Mouse (Mus musculus) limb, embryonic 12.5 days (tissue): ENCODE measurements at regions not wholly inside any gene's neighbourhood (a gene's known extent, or its start where the extent isn't known, plus 50 kb on each side); places are given as distances from the start of the nearest gene placed in this dataset.
A peak's percentile ranks its signal among the peaks of the same experiment; 100 is the strongest.

Experiments used
- ATAC-seq: fragments of 200-750 bp; cut with Nextera tagmentation; 2 replicates; pipeline ENCODE4 v1.8.0; 2017; ENCODE audit warnings: low read depth, moderate TSS enrichment; ENCODE audit not compliant: insufficient number of reproducible peaks, insufficient read depth, low FRiP score, low TSS enrichment
- H3K27ac ChIP-seq: fragments of 300-500 bp; sonication (generic); 2 replicates; pipeline ENCODE4 v1.5.1; 2016; ENCODE audit warnings: mild to moderate bottlenecking, moderate library complexity
- H3K27me3 ChIP-seq: fragments of 300-500 bp; sonication (generic); 2 replicates; pipeline ENCODE4 v1.6.1; 2016; ENCODE audit warnings: mild to moderate bottlenecking, moderate library complexity
- H3K36me3 ChIP-seq: fragments of 300-500 bp; sonication (generic); 2 replicates; pipeline ENCODE4 v1.6.1; 2016; ENCODE audit warnings: mild to moderate bottlenecking, moderate library complexity
- H3K4me1 ChIP-seq: fragments of 300-500 bp; sonication (generic); replicated peaks from 2 replicates; pipeline ENCODE4 v1.6.1; 2016
- H3K4me2 ChIP-seq: fragments of 300-500 bp; sonication (generic); 2 replicates; pipeline ENCODE4 v1.6.1; 2016; ENCODE audit warnings: mild to moderate bottlenecking, moderate library complexity
- H3K4me3 ChIP-seq: fragments of 300-500 bp; sonication (generic); replicated peaks from 2 replicates; pipeline ENCODE4 v1.5.1; 2016; ENCODE audit warnings: mild to moderate bottlenecking
- H3K9ac ChIP-seq: fragments of 300-500 bp; sonication (generic); replicated peaks from 2 replicates; pipeline ENCODE4 v1.6.1; 2016; ENCODE audit warnings: mild to moderate bottlenecking, moderate library complexity
- H3K9me3 ChIP-seq: fragments of 300-500 bp; sonication (generic); 2 replicates; pipeline ENCODE4 v1.6.1; 2016; ENCODE audit warnings: mild to moderate bottlenecking, moderate library complexity
- WGBS: fragments of 180-500 bp; shearing (Covaris S2); methylation state at CpG from one replicate; pipeline ENCODE4 v1.1.7; 2016; 5-methylcytosine and 5-hydroxymethylcytosine counted together

DNA sequence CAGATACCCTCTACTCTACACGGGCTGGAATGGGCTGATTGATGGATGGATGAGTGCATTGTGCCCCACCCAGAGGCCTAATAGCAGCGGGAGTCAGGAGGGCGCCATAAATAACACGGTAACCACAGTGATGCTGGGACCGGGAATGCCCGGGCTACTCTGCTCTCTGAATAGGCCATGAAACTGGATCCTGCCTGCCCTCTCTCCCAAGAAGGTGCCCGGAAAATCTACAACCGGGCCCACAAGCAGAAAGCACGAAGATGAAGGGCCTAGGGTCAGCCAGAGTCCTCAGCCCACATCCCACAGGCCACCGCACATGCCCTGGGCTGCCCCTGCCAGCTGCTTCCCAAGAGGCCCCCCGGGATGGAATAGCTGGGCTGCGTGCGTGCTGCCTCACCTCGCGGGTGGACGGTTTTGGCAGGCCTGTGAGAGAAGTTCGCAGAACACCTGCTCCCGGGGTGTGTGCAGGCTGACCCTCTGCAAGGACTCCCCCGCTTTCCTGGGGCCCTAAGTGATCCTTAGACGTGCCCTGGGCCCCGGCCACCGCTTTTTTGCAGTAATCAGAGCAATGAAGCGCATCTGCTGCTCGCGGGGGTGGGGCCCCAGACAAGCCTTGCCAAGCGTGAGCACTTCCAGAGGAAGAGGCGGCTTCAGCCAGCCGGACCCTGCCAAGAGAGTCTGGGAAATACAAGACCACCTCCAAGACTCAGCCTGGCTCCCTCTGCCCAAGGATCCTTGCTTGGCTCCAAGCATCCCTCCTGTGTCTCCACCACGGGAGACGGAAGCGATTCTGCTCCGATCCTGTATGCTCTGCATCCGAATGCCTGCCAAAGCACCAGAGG lies 106.7 kb upstream of the Tbx3 start:
- H3K4me1 ChIP-seq: peaks cover 11% of the 10 kb centered on the region
- H3K4me3 ChIP-seq: peak overlapping the region; percentile 13; the same call in 1 of the 2 replicates
- H3K9me3 ChIP-seq: peaks cover 4% of the 10 kb centered on the region; the same call in 1 of the 2 replicates
- ATAC-seq: peak; percentile 45; the same call in 1 of the 2 replicates
- peaks cover 65% of the 10 kb centered on the region for H3K27me3 ChIP-seq
- 10% methylated on average over 33 of the region's 33 CpGs for WGBS
- no peak overlapping the region for H3K27ac ChIP-seq
- H3K36me3 ChIP-seq: no peaks in the 10 kb centered on the region
- H3K9ac ChIP-seq: peak overlapping the region; percentile 27; the same call in 1 of the 2 replicates
- peak overlapping the region; percentile 39 for H3K4me2 ChIP-seq

DNA sequence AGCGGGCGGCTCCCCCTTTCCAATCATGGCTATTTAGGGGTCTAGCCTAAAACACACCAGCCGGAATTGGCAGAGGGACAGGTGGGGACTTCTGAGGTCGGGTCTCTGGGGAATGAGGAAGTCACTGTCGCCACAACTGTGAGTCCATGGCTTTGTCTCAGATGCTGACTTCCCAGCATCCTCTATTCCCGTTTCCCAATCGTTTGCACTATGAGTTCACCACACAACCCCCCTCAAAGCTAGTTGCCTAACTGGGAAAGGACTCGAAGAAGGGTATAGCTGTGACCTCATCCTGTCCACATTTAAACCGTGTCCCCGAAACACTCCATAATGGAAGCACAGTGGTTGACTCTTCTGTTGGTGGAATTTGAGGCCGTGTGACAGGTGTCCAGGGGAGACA lies 102.8 kb upstream of the Tbx3 start:
- H3K27me3 ChIP-seq: peaks cover 50% of the 10 kb centered on the region
- H3K36me3 ChIP-seq: no peaks in the 10 kb centered on the region

DNA sequence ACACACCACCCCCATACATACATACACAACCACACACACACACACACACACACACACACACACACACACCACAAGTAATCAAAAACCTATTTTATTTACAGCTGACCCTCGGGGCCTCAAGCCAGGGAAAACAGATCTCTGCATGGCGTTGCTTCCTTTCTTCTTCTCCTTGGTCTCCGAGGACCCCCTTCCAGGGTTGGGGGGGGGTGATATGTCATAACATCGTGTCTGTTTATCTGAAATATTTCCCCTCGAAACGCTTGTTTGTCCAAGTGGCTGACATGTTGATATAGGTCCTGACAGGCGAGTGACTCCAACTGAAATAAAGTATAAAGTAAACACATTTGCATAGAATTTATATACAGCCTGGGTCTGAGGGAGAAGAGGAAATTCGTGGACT lies 100.4 kb upstream of the Tbx3 start:
- Histone ChIP-seq H3K27ac (no peak overlapping the region), H3K9me3 (peaks cover 23% of the 10 kb centered on the region), H3K27me3 (peaks cover 31% of the 10 kb centered on the region; the same call in 1 of the 2 replicates), H3K36me3 (no peaks in the 10 kb centered on the region), H3K9ac (no peak overlapping the region), H3K4me2 (no peak overlapping the region), H3K4me1 (0 out of 2 replicates have a peak, but pooled peaks cover 3% of the 10 kb centered on the region), H3K4me3 (no peak overlapping the region)
- WGBS: 56% methylated on average over 8 of the region's 8 CpGs
- ATAC-seq: no peak

More for the DNA sequence above, 102.8 kb upstream of the Tbx3 start:
- no peak overlapping the region for H3K27ac ChIP-seq
- no peak overlapping the region for H3K4me2 ChIP-seq
- no peak overlapping the region for H3K4me3 ChIP-seq
- WGBS: 82% methylated on average over 11 of the region's 11 CpGs
- ATAC-seq: no peak
- H3K9ac ChIP-seq: no peak overlapping the region
- H3K9me3 ChIP-seq: peaks cover 8% of the 10 kb centered on the region
- peaks cover 14% of the 10 kb centered on the region for H3K4me1 ChIP-seq

DNA sequence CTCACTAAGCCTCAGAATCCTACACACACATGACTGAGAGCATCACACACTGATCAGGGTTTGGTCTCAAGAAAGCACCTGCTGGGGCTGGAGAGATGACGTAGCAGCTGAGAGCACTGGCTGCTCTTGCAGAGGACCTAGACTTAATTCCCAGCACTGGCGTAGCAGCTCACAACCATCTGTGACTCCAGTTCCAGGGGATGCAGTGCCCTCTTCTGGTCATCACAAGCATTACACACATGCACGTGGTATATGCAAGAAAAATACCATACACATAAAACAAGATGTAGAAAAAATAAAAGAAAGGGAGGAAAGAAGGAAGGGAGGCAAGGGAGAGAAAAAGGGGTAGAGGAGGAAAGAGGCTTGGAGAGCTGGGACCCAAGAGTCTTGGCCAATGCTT lies 98.8 kb upstream of the Tbx3 start:
- H3K4me2 ChIP-seq: no peak overlapping the region
- H3K4me3 ChIP-seq: no peak overlapping the region
- 91% methylated on average over 3 of the region's 3 CpGs for WGBS
- no peak overlapping the region for H3K9ac ChIP-seq
- no peak overlapping the region for H3K27ac ChIP-seq
- ATAC-seq: no peak
- H3K36me3 ChIP-seq: no peaks in the 10 kb centered on the region
- H3K27me3 ChIP-seq: peaks cover 27% of the 10 kb centered on the region; the same call in 1 of the 2 replicates
- 0 out of 2 replicates have a peak, but pooled peaks cover 3% of the 10 kb centered on the region for H3K4me1 ChIP-seq
- peaks cover 23% of the 10 kb centered on the region for H3K9me3 ChIP-seq

DNA sequence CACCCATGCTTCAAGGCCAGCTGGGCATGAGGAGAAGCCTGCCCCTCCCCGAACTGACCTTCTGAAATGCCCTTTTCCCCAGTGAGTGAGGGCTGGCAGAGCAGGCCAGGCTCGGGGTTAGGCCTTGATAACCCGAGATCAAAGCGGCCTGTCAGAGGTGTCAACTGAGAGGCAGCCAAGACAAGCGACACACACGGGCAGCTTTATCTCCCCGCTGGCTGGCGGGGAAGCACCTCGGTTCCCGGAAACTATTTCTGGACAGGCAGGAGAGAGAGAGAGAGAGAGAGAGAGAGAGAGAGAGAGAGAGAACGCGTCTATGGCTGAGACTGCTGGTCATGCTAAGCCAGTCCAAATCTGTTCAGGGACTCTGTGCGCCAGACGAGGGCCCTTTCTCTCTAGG lies 95.3 kb upstream of the Tbx3 start:
- ATAC-seq: no peak
- no peak overlapping the region for H3K4me2 ChIP-seq
- no peak overlapping the region for H3K27ac ChIP-seq
- H3K4me1 ChIP-seq: 0 out of 2 replicates have a peak, but pooled peaks cover 3% of the 10 kb centered on the region
- 15% methylated on average over 14 of the region's 14 CpGs for WGBS
- peaks cover 23% of the 10 kb centered on the region for H3K9me3 ChIP-seq
- peaks cover 7% of the 10 kb centered on the region; the same call in 1 of the 2 replicates for H3K27me3 ChIP-seq
- H3K36me3 ChIP-seq: no peaks in the 10 kb centered on the region
- H3K9ac ChIP-seq: no peak overlapping the region
- no peak overlapping the region for H3K4me3 ChIP-seq

DNA sequence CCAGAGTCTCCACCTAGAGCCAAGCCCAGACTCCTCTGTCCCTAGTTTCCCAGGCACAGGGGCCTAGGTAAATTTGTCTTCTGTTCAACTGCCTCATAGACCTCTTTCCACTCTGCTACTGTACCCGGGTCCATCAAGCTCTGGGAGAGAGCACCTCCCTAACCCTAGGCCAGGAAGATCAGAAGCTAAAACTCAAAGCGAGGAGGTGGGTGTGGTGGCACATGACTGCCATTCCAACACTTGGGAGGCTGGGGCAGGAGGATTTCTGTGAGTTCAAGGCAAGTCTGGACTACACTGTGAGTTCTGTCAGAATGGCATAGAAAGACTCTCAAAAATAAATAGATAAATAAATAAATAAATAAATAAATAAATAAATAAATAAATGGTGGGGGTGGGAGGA lies 91.2 kb upstream of the Tbx3 start:
- Histone ChIP-seq H3K9me3 (no peaks in the 10 kb centered on the region), H3K4me2 (no peak overlapping the region)
- WGBS: 86% methylated on average over 2 of the region's 2 CpGs

DNA sequence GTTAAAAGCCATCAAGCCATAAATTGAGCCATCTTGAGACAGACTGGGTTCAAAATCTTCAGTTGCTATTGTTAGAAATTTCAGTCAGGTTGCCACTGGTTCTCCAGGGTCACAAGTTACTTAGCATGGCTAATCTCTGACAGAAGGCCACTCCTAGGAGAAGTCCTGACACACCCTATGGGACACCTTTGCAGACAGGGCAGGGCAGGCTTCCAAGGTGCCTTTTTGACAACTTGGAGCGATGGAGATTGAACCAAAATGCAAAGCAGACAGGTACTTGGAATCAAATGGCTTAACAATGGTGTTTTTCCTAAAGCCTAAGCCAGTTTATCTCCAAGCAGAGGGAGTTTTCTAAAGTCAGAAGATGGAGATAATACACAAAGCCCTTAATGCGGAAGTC lies 90.7 kb upstream of the Tbx3 start:
- Histone ChIP-seq H3K4me1 (no peaks in the 10 kb centered on the region), H3K27ac (no peak overlapping the region), H3K27me3 (peaks cover 7% of the 10 kb centered on the region; the same call in 1 of the 2 replicates), H3K4me2 (no peak overlapping the region), H3K9me3 (no peaks in the 10 kb centered on the region), H3K36me3 (no peaks in the 10 kb centered on the region), H3K4me3 (no peak overlapping the region), H3K9ac (no peak overlapping the region)
- WGBS: 86% methylated on average over 2 of the region's 2 CpGs
- ATAC-seq: no peak

More for the DNA sequence above, 91.2 kb upstream of the Tbx3 start:
- H3K27me3 ChIP-seq: peaks cover 7% of the 10 kb centered on the region; the same call in 1 of the 2 replicates
- no peak overlapping the region for H3K9ac ChIP-seq
- no peaks in the 10 kb centered on the region for H3K4me1 ChIP-seq
- H3K36me3 ChIP-seq: no peaks in the 10 kb centered on the region
- no peak overlapping the region for H3K4me3 ChIP-seq
- no peak for ATAC-seq
- no peak overlapping the region for H3K27ac ChIP-seq

DNA sequence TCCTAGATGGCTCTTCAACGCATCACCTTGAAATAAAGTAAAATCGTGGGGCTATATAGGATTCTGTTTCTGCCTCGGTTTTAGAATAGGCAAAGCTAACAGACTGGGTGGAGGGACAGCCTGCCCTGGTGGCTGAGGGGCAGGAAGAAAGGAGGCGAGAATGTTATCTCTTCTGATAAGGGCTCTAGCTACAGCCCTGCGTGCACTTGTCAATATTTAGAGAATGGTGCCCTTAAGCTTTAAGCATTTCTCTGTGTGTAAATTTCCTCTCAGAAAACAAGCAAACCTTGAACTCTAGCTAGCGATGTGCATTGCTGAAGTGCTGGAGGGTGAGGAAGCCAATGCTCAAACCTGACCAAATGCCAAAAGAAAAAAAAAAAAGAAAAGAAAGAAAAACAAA lies 90.1 kb upstream of the Tbx3 start:
- Histone ChIP-seq H3K9me3 (no peaks in the 10 kb centered on the region), H3K27me3 (peaks cover under 1% of the 10 kb centered on the region; the same call in 1 of the 2 replicates), H3K4me1 (no peaks in the 10 kb centered on the region), H3K4me2 (no peak overlapping the region), H3K9ac (no peak overlapping the region), H3K4me3 (no peak overlapping the region), H3K27ac (no peak overlapping the region), H3K36me3 (no peaks in the 10 kb centered on the region)
- 75% methylated on average over 6 of the region's 6 CpGs for WGBS
- ATAC-seq: no peak

DNA sequence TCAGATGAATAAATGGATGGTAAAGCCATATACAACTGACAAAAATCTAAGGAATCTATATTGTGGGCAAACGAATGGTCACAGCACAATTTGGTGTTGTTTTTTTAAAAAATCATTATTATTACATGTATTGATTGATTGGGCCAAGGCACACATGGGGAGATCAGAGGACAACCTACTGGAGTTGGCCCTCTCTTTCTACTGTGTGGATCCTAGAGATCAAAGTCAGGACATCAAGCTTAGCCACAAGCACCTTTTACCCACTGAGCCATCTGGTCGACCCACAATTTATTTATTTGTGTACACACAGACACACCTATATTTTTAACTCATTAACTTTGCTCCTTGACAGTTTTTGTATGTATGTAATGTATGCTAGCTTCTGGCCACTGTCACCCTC lies 89.7 kb upstream of the Tbx3 start:
- ATAC-seq: no peak
- 71% methylated on average over 2 of the region's 2 CpGs for WGBS

DNA sequence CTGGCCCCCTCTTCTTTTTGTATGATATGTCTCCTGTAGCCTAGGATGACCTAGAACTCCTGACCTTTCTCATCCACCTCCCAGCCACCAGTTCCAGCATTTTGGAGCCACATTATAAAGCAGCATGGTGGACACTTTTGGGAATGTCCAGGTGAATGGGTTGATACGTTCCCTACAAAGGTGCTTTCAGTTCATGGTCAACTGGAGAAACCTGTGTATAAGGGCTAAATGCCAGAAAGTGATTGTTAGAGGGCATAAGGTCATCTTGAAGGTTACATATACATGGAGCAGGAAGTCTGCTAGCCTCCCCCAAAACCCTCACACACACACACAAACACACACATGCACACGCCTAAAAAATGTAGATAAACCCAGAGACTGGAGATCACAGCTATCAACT lies 86.1 kb upstream of the Tbx3 start:
- no peaks in the 10 kb centered on the region for H3K36me3 ChIP-seq
- H3K4me2 ChIP-seq: no peak overlapping the region
- no peaks in the 10 kb centered on the region for H3K9me3 ChIP-seq
- H3K4me3 ChIP-seq: no peak overlapping the region
- peaks cover 14% of the 10 kb centered on the region; the same call in 1 of the 2 replicates for H3K4me1 ChIP-seq
- no peak overlapping the region for H3K9ac ChIP-seq
- 82% methylated on average over 2 of the region's 2 CpGs for WGBS
- H3K27ac ChIP-seq: no peak overlapping the region
- ATAC-seq: no peak
- peaks cover 24% of the 10 kb centered on the region for H3K27me3 ChIP-seq

More for the DNA sequence above, 89.7 kb upstream of the Tbx3 start:
- Histone ChIP-seq H3K4me1 (no peaks in the 10 kb centered on the region), H3K4me3 (no peak overlapping the region), H3K36me3 (no peaks in the 10 kb centered on the region), H3K27me3 (no peaks in the 10 kb centered on the region; the same call in 1 of the 2 replicates), H3K9me3 (no peaks in the 10 kb centered on the region), H3K4me2 (no peak overlapping the region), H3K27ac (no peak overlapping the region), H3K9ac (no peak overlapping the region)

DNA sequence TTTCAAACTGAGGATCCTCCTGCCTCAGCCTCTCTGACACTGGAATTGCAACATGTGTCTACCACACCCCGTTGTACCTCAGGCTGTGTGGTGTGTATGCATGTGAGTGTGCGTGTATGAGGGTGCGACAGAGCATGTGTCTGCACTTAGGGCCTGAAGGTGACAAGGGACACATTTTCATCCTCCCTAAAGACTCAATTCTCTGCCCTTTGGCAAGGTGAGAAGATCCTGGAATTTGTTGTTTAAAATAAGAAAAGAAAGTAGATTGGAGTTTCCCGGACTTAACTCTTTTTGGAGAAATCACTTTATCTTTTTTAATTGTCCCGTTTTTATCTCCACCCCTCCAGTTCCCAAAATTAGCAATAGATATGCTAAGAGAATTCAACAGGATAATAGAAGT lies 85.6 kb upstream of the Tbx3 start:
- no peaks in the 10 kb centered on the region for H3K9me3 ChIP-seq
- no peaks in the 10 kb centered on the region for H3K36me3 ChIP-seq
- no peak overlapping the region for H3K4me2 ChIP-seq
- H3K27me3 ChIP-seq: peaks cover 29% of the 10 kb centered on the region
- no peak overlapping the region for H3K9ac ChIP-seq
- no peak for ATAC-seq
- H3K4me3 ChIP-seq: no peak overlapping the region
- WGBS: 94% methylated on average over 5 of the region's 5 CpGs
- H3K4me1 ChIP-seq: peaks cover 14% of the 10 kb centered on the region; the same call in 1 of the 2 replicates
- H3K27ac ChIP-seq: no peak overlapping the region
